Mouse (Mus musculus) Patski (cell line): ENCODE results near the gene Cenpm. TPM values are rescaled to one million over a fixed set of nuclear protein-coding genes. Genes with fewer than 3 reads are reported as not detected.

Experiments
- ATAC-seq: fragments of 100-300 bp; one replicate; pipeline ENCODE4 v1.8.0; 2021
- CTCF ChIA-PET: fragments of 350-600 bp; sonication (Branson Sonifier 250); formaldehyde crosslinking; loops from one replicate; lab custom pipeline; 2022; ENCODE audit warnings: inconsistent platforms; lab: Charles Lee
- POLR2A ChIA-PET: fragments of 350-600 bp; sonication (Branson Sonifier 250); formaldehyde crosslinking; loops from one replicate; lab custom pipeline; 2022; ENCODE audit warnings: antibody characterized with exemption, inconsistent platforms; lab: Charles Lee
- DNase-seq: peaks from one replicate; pipeline ENCODE4 v3.0.0-alpha.2; 2011; ENCODE audit warnings: low read depth, low spot score
- H3K27me3 ChIP-seq: fragments of 371-371 bp; one replicate; pipeline ENCODE4 v1.5.1; 2021
- CTCF ChIP-seq: fragments of 100-300 bp; IDR thresholded peaks from one replicate; pipeline ENCODE4 v1.5.1; 2021
- in situ Hi-C: fragments of 300-500 bp; cut with MboI; formaldehyde crosslinking; loops from 3 replicates; pipeline ENCODE4 v1.11.1; 2018; ENCODE audit warnings: low pct_unique_long_range_greater_than_20kb, mixed read lengths
- polyA plus RNA-seq: library from polyadenylated mRNA; unstranded; gene quantifications from one replicate; pipeline ENCODE4 v1.2.3, GENCODE M21; 2021

Gene Cenpm
- polyA plus RNA-seq, 1 experiment from 2014 or later: 17.7 TPM

DNA sequence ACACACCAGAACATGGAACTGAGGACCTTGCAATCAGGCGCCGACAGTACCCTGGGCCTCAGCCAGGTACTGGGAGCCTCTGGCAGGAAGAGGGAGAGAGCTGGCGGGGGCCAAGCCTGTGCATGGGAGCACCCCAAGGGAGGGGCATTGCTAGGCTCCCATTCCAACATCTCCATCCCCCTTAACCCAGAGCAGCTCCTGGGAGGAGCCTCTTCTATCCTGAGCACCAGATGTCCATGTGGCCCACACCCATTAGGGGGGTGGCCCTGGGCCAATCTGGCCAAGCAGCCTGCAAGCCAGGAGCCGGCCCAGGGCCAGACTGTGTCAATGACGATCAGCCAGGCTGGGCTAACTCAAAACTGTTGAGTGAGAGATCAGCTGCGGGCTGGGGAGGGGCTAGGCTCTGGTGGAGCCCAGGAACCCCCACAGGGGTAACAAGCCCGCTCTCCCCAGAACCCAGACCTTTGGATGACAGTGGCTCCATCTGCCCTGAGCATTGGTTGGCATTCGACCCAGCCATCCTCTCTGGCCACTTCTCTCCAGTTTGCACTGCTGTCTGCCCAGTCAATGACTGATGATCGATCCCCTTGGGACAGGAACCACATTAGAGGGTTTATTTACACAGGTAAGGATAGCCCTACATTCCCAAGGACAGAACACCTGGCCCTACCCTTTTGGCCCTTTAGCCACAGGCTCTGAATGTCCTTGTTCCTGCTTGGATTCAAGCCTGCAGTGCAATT is 38.0 kb downstream of the Cenpm start:
- peaks cover 3% of the 10 kb centered on the region for H3K27me3 ChIP-seq
- ATAC-seq: no peak
- no peak for DNase-seq
- no peak for TF ChIP-seq CTCF
- CTCF ChIA-PET: no interaction called here
- in situ Hi-C loops: no loop called here
- POLR2A ChIA-PET: no interaction called here

- in situ Hi-C loops: no loop called here
- no peaks in the 10 kb centered on the region for H3K27me3 ChIP-seq
- ChIA-PET POLR2A (interaction anchor here (0.5 kb wide), 1 partner anchor 534 kb away, joined by 4 read pairs; no protein-coding TSS in a partner anchor), CTCF (no interaction called here)
- DNase-seq (no peak), ATAC-seq (no peak)
- TF ChIP-seq CTCF: no peak
Measured at GRCm38 (mm10) chr15:82204680-82205371, 39.7 kb downstream of the Cenpm start.

DNA sequence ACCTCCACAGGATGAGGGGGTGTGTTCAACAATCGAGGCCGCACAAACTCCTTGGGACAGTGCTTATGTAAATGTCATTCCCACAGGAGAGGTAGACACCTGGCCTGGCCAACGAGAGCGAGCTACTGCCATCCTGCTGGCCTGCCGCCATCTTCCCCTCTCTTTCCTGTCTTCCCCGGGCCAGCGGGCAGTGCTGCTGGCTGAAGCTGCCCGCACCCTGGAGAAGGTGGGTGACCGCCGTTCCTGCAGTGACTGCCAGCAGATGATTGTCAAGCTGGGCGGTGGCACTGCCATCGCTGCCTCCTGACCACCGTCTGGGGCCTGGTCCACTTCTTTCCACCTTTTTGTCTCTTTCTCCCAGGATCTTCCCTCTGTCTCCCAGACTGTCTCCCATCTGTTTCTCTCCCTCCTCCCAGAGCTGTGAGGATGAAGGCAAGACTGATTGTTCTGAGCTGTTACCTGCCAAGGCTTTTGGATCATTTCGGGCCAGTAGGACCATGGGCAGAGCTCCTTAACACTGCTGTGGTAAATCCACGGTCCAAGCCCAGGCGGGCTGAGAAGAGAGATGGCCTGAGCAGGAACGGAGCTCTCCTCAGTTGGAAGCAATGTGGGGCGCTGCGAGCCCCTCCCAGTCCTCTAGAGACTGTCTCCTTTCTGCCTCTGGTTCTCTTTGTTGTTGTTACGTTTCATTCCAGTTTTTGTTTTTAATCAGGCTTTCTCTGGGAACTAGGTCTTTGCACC is 40.8 kb downstream of the Cenpm start:
- no peak for DNase-seq
- TF ChIP-seq CTCF: no peak
- POLR2A ChIA-PET: no interaction called here
- no peaks in the 10 kb centered on the region for H3K27me3 ChIP-seq
- CTCF ChIA-PET: no interaction called here
- in situ Hi-C loops: no loop called here
- ATAC-seq: no peak

GRCm38 (mm10) chr15:82203090-82203489 is 41.5 kb downstream of the Cenpm start:
- in situ Hi-C loops: no loop called here
- TF ChIP-seq CTCF: no peak
- ChIA-PET POLR2A (no interaction called here), CTCF (no interaction called here)
- ATAC-seq: no peak
- DNase-seq: no peak
- H3K27me3 ChIP-seq: no peaks in the 10 kb centered on the region

DNA sequence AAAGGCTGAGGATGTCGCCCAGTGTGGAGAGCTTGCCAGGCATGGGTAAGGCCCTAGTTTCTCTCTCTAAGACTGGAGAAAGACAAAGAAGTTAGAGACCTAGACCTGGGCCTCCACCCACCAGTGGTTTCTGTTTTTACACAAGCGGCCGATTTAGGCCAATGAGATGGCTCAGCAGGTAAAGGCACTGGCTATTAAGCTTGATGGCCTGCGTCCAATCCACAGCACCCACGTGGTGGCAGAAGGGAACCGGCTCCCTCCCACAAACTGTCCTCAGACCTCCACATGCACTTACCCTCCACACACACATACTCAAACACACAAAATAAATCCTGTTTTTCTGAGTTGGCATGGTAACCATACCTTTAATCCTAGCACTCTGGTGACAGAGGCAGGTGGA is 42.5 kb downstream of the Cenpm start:
- ATAC-seq: no peak
- ChIA-PET POLR2A (no interaction called here), CTCF (interaction anchor here (1.0 kb wide), 1 partner anchor 13 kb away, joined by 3 read pairs; no protein-coding TSS in a partner anchor)
- no peak for DNase-seq
- in situ Hi-C loops: no loop called here
- no peak for TF ChIP-seq CTCF
- H3K27me3 ChIP-seq: no peaks in the 10 kb centered on the region

DNA sequence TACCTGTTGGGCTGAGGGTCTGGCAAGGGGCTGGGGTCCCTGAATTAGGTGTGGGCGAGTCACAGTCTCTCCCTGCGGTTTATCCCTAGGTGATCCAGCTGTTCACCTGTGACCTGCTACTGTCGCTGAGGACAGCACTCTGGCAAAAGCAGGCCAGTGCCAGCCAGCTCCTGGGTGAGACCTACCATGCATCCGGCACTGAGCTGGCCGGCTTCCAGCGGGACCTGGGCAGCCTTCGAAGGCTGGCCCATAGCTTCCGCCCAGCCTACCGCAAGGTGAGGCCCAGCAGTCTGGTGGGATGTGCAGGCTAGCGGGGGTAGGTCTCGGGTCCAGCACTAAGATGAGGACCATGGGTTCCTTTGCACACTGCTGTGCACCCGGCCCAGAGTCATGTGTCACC is 45.0 kb downstream of the Cenpm start:
- ATAC-seq (peak; percentile 8), DNase-seq (no peak)
- in situ Hi-C loops: no loop called here
- POLR2A ChIA-PET: no interaction called here
- CTCF ChIA-PET: no interaction called here
- H3K27me3 ChIP-seq: no peaks in the 10 kb centered on the region
- TF ChIP-seq CTCF: no peak

- no peaks in the 10 kb centered on the region for H3K27me3 ChIP-seq
- in situ Hi-C loops: no loop called here
- ATAC-seq: no peak
- DNase-seq: no peak
- no peak for TF ChIP-seq CTCF
- POLR2A ChIA-PET: no interaction called here
- CTCF ChIA-PET: no interaction called here
Measured at GRCm38 (mm10) chr15:82198342-82198741, 46.2 kb downstream of the Cenpm start.

- no peaks in the 10 kb centered on the region for H3K27me3 ChIP-seq
- no peak for TF ChIP-seq CTCF
- DNase-seq: no peak
- ChIA-PET CTCF (no interaction called here), POLR2A (no interaction called here)
- in situ Hi-C loops: no loop called here
- ATAC-seq: no peak
Measured at GRCm38 (mm10) chr15:82197937-82198336, 46.6 kb downstream of the Cenpm start.

DNA sequence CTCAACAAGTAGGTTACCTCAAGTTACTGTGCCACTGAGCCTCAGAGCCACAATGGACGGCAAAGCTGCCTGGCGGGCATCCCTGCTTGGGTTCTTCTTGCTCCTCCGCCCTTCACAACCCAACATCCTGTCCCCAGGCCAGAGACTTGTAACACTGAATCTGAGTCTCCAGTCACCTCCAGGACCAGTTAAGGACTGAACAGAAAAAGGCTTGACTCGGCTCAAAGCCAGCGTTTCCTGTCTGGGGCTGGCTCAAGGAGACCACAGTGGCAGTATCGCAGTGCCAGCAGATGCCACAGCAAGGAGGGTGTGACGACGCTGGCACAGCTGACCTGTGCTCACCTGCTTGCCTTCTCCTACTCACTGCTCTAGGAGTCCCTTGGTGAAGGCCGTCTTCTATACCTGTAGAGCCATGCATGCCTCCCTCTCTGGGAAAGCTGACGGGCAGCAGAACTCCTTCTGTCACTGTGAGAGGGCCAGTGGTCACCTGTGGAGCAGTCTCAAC is 47.2 kb downstream of the Cenpm start:
- POLR2A ChIA-PET: no interaction called here
- in situ Hi-C loops: no loop called here
- CTCF ChIA-PET: no interaction called here
- TF ChIP-seq CTCF: no peak
- no peaks in the 10 kb centered on the region for H3K27me3 ChIP-seq
- DNase-seq (no peak), ATAC-seq (no peak)

GRCm38 (mm10) chr15:82196300-82196699 is 48.2 kb downstream of the Cenpm start:
- DNase-seq: no peak
- H3K27me3 ChIP-seq: no peaks in the 10 kb centered on the region
- in situ Hi-C loops: no loop called here
- ATAC-seq: no peak
- POLR2A ChIA-PET: no interaction called here
- TF ChIP-seq CTCF: no peak
- CTCF ChIA-PET: interaction anchor here (0.8 kb wide), 1 partner anchor 15 kb away, joined by 3 read pairs; no protein-coding TSS in a partner anchor
